Mouse (Mus musculus) v-Abl transformed pro-B cells (cell line): ENCODE measurements at regions not wholly inside any gene's neighbourhood (a gene's known extent, or its start where the extent isn't known, plus 50 kb on each side); places are given as distances from the start of the nearest gene placed in this dataset.

ENCODE experiments used
- in situ Hi-C, 2 experiments: fragments of 400-800 bp; cut with MboI; formaldehyde crosslinking; loops; one replicate each; pipeline ENCODE4 v1.15.1; 2025; ENCODE audit not compliant: unreplicated experiment in 2 of 2

- in situ Hi-C loops: no loop called here
Observed at GRCm38 (mm10) chr13:101454276-101454675, 313.7 kb downstream of the Pik3r1 start.

- in situ Hi-C loops: no loop called here
Observed at GRCm38 (mm10) chr13:101450501-101450900, 317.5 kb downstream of the Pik3r1 start.

- in situ Hi-C loops: no loop called here
Observed at GRCm38 (mm10) chr13:101439517-101439916, 328.5 kb downstream of the Pik3r1 start.

- in situ Hi-C loops: no loop called here
Observed at GRCm38 (mm10) chr13:101439041-101439440, 329.0 kb downstream of the Pik3r1 start.

- in situ Hi-C loops: no loop called here
Observed at GRCm38 (mm10) chr13:101433162-101433561, 334.9 kb downstream of the Pik3r1 start.

GRCm38 (mm10) chr13:101427426-101428221 lies 340.4 kb downstream of the Pik3r1 start:
- in situ Hi-C loops: no loop called here

- in situ Hi-C loops: no loop called here
Observed at GRCm38 (mm10) chr13:101426461-101426860, 341.6 kb downstream of the Pik3r1 start.

GRCm38 (mm10) chr13:101422082-101422481 lies 345.9 kb downstream of the Pik3r1 start:
- in situ Hi-C loops: no loop called here

GRCm38 (mm10) chr13:101419457-101420025 lies 348.5 kb downstream of the Pik3r1 start:
- in situ Hi-C loops: no loop called here

- in situ Hi-C loops: no loop called here
Observed at GRCm38 (mm10) chr13:101418272-101418671, 349.7 kb downstream of the Pik3r1 start.

GRCm38 (mm10) chr13:101408885-101409284 lies 359.1 kb downstream of the Pik3r1 start:
- in situ Hi-C loops: no loop called here

GRCm38 (mm10) chr13:101407633-101408032 lies 360.4 kb downstream of the Pik3r1 start:
- in situ Hi-C loops: no loop called here

- in situ Hi-C loops: no loop called here
Observed at GRCm38 (mm10) chr13:101373581-101374189, 394.3 kb downstream of the Pik3r1 start.

- in situ Hi-C loops: no loop called here
Observed at GRCm38 (mm10) chr13:101371906-101372305, 396.1 kb downstream of the Pik3r1 start.

GRCm38 (mm10) chr13:101368170-101368569 lies 399.8 kb downstream of the Pik3r1 start:
- in situ Hi-C loops: no loop called here

- in situ Hi-C loops: no loop called here
Observed at GRCm38 (mm10) chr13:101355363-101355762, 412.7 kb downstream of the Pik3r1 start.

GRCm38 (mm10) chr13:101351123-101351522 lies 416.9 kb downstream of the Pik3r1 start:
- in situ Hi-C loops: no loop called here

GRCm38 (mm10) chr13:101349354-101349753 lies 418.7 kb downstream of the Pik3r1 start:
- in situ Hi-C loops: no loop called here

- in situ Hi-C loops: no loop called here
Observed at GRCm38 (mm10) chr13:101338280-101338872, 429.6 kb downstream of the Pik3r1 start.

GRCm38 (mm10) chr13:101318621-101319020 lies 449.4 kb downstream of the Pik3r1 start:
- in situ Hi-C loops: no loop called here

GRCm38 (mm10) chr13:101316336-101316735 lies 451.7 kb downstream of the Pik3r1 start:
- in situ Hi-C loops: no loop called here
